Mouse (Mus musculus): ENCODE data around the gene Spaca6. TPM values are rescaled to one million over a fixed set of nuclear protein-coding genes. Genes with fewer than 3 reads are reported as not detected.

Spaca6 gene
- total and polyA plus RNA-seq, 3 experiments, result 4.5 to 19.9 (median 6.4) TPM

DNA sequence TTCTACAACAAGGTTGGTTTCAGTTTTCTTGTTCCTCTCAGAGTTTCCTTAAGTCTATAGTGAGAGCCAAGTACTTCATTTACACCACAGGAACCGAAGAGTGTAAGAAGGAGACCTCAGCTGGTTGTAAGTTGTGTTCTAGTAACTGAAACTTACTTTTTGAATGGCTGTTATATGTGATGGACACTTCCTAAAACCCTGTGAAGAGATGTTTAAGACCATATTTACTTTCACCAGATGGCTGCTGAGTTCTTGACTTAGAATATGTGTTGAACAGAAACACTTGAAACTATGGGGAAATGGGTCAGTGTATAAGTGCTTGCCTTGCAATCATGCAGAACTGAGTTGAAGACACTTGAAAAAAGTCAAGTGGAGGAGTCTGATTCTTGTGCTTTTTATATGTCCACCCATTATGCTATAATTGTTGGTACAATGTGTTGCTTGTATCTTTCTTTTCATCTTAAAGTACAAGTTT is 60.9 kb downstream of the Spaca6 start, which contains the start of the genes Fpr2 and Fpr3:
TSS of gene Fpr2 (plus strand) at position 51 of the 475 bp plus-strand sequence.
TSS of gene Fpr3 (plus strand) at position 79 of the 475 bp plus-strand sequence.
- no peak for ATAC-seq (ENCODE audit: extremely low read depth, insufficient number of reproducible peaks, low FRiP score, poor library complexity, severe bottlenecking)
- no peaks in the 10 kb centered on the region; the same call in 1 of the 2 replicates for H3K27me3 ChIP-seq (ENCODE audit: insufficient read depth, low read length)

GRCm38 (mm10) chr17:17889732-17890425 is 62.9 kb downstream of the Spaca6 start:
- Histone ChIP-seq H3K4me1 (ENCODE audit: insufficient read depth, low read depth, low read length) (no peaks in the 10 kb centered on the region), H3K4me3 (ENCODE audit: low read depth, low read length) (no peak overlapping the region), H3K27me3 (ENCODE audit: insufficient read depth, low read length) (no peaks in the 10 kb centered on the region), H3K36me3 (replicated peaks) (no peaks in the 10 kb centered on the region), H3K9me3 (replicated peaks) (no peaks in the 10 kb centered on the region)
- ATAC-seq (ENCODE audit: extremely low read depth, insufficient number of reproducible peaks, low FRiP score, poor library complexity, severe bottlenecking) (no peak), DNase-seq (ENCODE audit: low spot score) (no peak)
- TF ChIP-seq POLR2AphosphoS5 (IDR thresholded peaks at IDR 0.05; ENCODE audit: insufficient replicate concordance, low read depth, low read length), result no peak
- no peak for TF ChIP-seq CTCF (IDR thresholded peaks at IDR 0.05; ENCODE audit: low read depth, low read length)
- no peak for TF ChIP-seq GATA1 (IDR thresholded peaks at IDR 0.05; ENCODE audit: borderline replicate concordance, low read length)
- no peak for TF ChIP-seq TAL1 (conservative IDR thresholded peaks at IDR 0.05; ENCODE audit: low read depth, low read length)
- TF ChIP-seq GATA2 (IDR thresholded peaks at IDR 0.05; ENCODE audit: borderline replicate concordance, low read depth, low read length), result no peak

More for the DNA sequence above, 60.9 kb downstream of the Spaca6 start, which contains the start of the genes Fpr2 and Fpr3:
- no peak for TF ChIP-seq GATA1 (IDR thresholded peaks at IDR 0.05; ENCODE audit: borderline replicate concordance, low read length)
- no peak for TF ChIP-seq TAL1 (conservative IDR thresholded peaks at IDR 0.05; ENCODE audit: low read depth, low read length)
- TF ChIP-seq GATA2 (IDR thresholded peaks at IDR 0.05; ENCODE audit: borderline replicate concordance, low read depth, low read length), result no peak
- TF ChIP-seq POLR2AphosphoS5 (IDR thresholded peaks at IDR 0.05; ENCODE audit: insufficient replicate concordance, low read depth, low read length), result no peak
- TF ChIP-seq CTCF (IDR thresholded peaks at IDR 0.05; ENCODE audit: low read depth, low read length), result no peak
- no peaks in the 10 kb centered on the region for H3K4me1 ChIP-seq (ENCODE audit: insufficient read depth, low read depth, low read length)
- no peak within 1 kb of the TSS for H3K4me3 ChIP-seq (ENCODE audit: low read depth, low read length)
- H3K9me3 ChIP-seq (replicated peaks), result no peaks in the 10 kb centered on the region
- no peak for DNase-seq (ENCODE audit: low spot score)
- no peaks in the 10 kb centered on the region for H3K36me3 ChIP-seq (replicated peaks)

Other genes starting within 250 kb of the Spaca6 start
- 91.4 and 99.0 TPM in 2 replicates for gene Lnpep, start 202.1 kb upstream of the Spaca6 start, total RNA-seq (2014; fragmentation: Nextera tagmentation)
- 54.0 and 62.9 TPM in 2 replicates for gene Lnpep, start 202.1 kb upstream of the Spaca6 start, total RNA-seq (2017)
- gene Lnpep, start 202.1 kb upstream of the Spaca6 start, polyA plus RNA-seq (2012), result 5.3 and 7.1 TPM in 2 replicates
- gene Vmn2r90, start 123.4 kb upstream of the Spaca6 start, total RNA-seq (2014; fragmentation: Nextera tagmentation), result not detected in 2 replicates
- gene Vmn2r90, start 123.4 kb upstream of the Spaca6 start, total RNA-seq (2017), result 0.06 and 0.22 TPM in 2 replicates
- not detected in 2 replicates for gene Vmn2r90, start 123.4 kb upstream of the Spaca6 start, polyA plus RNA-seq (2012)
- gene Has1, start 28.0 kb downstream of the Spaca6 start, total RNA-seq (2014; fragmentation: Nextera tagmentation), result not detected in 2 replicates
- 0.33 TPM in 1 of 2 replicates, not detected in the other for gene Has1, start 28.0 kb downstream of the Spaca6 start, total RNA-seq (2017)
- not detected in 2 replicates for gene Has1, start 28.0 kb downstream of the Spaca6 start, polyA plus RNA-seq (2012)
- not detected in 2 replicates for gene Fpr1, start 56.8 kb downstream of the Spaca6 start, total RNA-seq (2014; fragmentation: Nextera tagmentation)
- 0.27 TPM in 1 of 2 replicates, not detected in the other for gene Fpr1, start 56.8 kb downstream of the Spaca6 start, total RNA-seq (2017)
- gene Fpr1, start 56.8 kb downstream of the Spaca6 start, polyA plus RNA-seq (2012), result not detected in 2 replicates
- gene Fpr2, start 60.7 kb downstream of the Spaca6 start, total RNA-seq (2014; fragmentation: Nextera tagmentation), result not detected in 2 replicates
- 0.16 TPM in 1 of 2 replicates, not detected in the other for gene Fpr2, start 60.7 kb downstream of the Spaca6 start, total RNA-seq (2017)
- gene Fpr2, start 60.7 kb downstream of the Spaca6 start, polyA plus RNA-seq (2012), result not detected in 2 replicates
- gene Fpr3, start 60.7 kb downstream of the Spaca6 start, total RNA-seq (2014; fragmentation: Nextera tagmentation), result not detected in 2 replicates
- not detected in 2 replicates for gene Fpr3, start 60.7 kb downstream of the Spaca6 start, total RNA-seq (2017)
- gene Fpr3, start 60.7 kb downstream of the Spaca6 start, polyA plus RNA-seq (2012), result not detected in 2 replicates
- not detected in 2 replicates for gene Fpr-rs4, start 194.6 kb downstream of the Spaca6 start, total RNA-seq (2014; fragmentation: Nextera tagmentation)
- gene Fpr-rs4, start 194.6 kb downstream of the Spaca6 start, total RNA-seq (2017), result 0.16 TPM in 1 of 2 replicates, not detected in the other
- gene Fpr-rs4, start 194.6 kb downstream of the Spaca6 start, polyA plus RNA-seq (2012), result not detected in 2 replicates
- not detected in 2 replicates for gene Vmn2r124, start 222.3 kb downstream of the Spaca6 start, total RNA-seq (2014; fragmentation: Nextera tagmentation)
- 0.06 and 0.16 TPM in 2 replicates for gene Vmn2r124, start 222.3 kb downstream of the Spaca6 start, total RNA-seq (2017)
- not detected in 2 replicates for gene Vmn2r124, start 222.3 kb downstream of the Spaca6 start, polyA plus RNA-seq (2012)